In the genomic region with DNA sequence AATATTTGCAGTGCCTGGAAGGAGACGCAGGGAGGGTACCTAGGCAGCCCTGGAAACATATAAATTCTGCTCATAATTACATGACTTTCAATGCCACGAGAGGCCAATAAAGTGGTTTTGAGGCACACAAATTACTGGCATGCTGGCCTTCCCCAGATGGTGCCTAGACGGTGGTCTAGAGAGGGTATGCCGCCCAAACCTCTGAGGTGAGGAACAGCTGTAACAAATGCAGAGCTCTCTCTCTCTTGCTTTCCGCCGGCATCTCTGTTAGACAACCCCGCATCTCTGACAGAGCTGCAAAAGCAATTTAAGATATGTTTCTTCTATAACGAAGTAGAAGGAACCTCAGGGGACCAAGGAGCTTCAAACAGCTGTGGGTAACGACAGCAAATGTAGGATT, we compare ENCODE assay signal across 21 mouse cellular contexts. TPM values are rescaled to one million over a fixed set of nuclear protein-coding genes. Genes with fewer than 3 reads are reported as not detected.
DNase-seq lines count a peak whose midpoint lies in the region; ATAC-seq and TF ChIP-seq lines count a peak whose summit lies in the region.
"Had no signal": no experiment of that assay in that cellular context is flagged by ENCODE, and none has a peak within 500 bp of the region (broad histone marks: within the 10 kb centered on the region; RNA-seq: fewer than 3 reads in every experiment).

No protein-coding gene starts in this region.

- no peak for TF ChIP-seq EP300 in stomach, postnatal 0 days (optimal IDR thresholded peaks at IDR 0.05)

- peak overlapping the region; percentile 9; the same call in 1 of the 2 replicates for H3K27ac ChIP-seq in hindbrain, embryonic 12.5 days
- H3K27ac ChIP-seq in hindbrain, embryonic 10.5 days, result no peak overlapping the region
- H3K27ac ChIP-seq in stomach, embryonic 15.5 days, result 0 out of 2 replicates have a peak overlapping the region, but pooled peaks have one; percentile 8
- H3K27ac ChIP-seq in stomach, postnatal 0 days (replicated peaks), result no peak overlapping the region
- peak overlapping the region; percentile 40; the same call in 1 of the 2 replicates for H3K27ac ChIP-seq in midbrain, embryonic 16.5 days (ENCODE audit: low read length)
- H3K27ac ChIP-seq: liver, embryonic 13.5 days; macrophage had no signal

- peaks cover 9% of the 10 kb centered on the region; the same call in 1 of the 2 replicates for H3K36me3 ChIP-seq in hindbrain, embryonic 12.5 days
- peaks cover 56% of the 10 kb centered on the region for H3K36me3 ChIP-seq in hindbrain, embryonic 10.5 days
- H3K36me3 ChIP-seq in stomach, embryonic 15.5 days, result 0 out of 2 replicates have a peak, but pooled peaks cover 3% of the 10 kb centered on the region
- no peaks in the 10 kb centered on the region for H3K36me3 ChIP-seq in stomach, postnatal 0 days (ENCODE audit: control insufficient read depth, insufficient read depth, low read length)
- no peaks in the 10 kb centered on the region for H3K36me3 ChIP-seq in midbrain, embryonic 16.5 days (ENCODE audit: control insufficient read depth, insufficient read depth, low read length)
- H3K36me3 ChIP-seq: liver, embryonic 13.5 days had no signal

- WGBS in hindbrain, embryonic 12.5 days, result 70% methylated on average over 9 of the region's 9 CpGs
- 86% methylated on average over 9 of the region's 9 CpGs for WGBS in hindbrain, embryonic 10.5 days
- WGBS in stomach, embryonic 15.5 days, result 76% methylated on average over 9 of the region's 9 CpGs
- WGBS in stomach, postnatal 0 days, result 83% methylated on average over 9 of the region's 9 CpGs
- 57% methylated on average over 9 of the region's 9 CpGs for WGBS in midbrain, embryonic 16.5 days

- no peak overlapping the region for H3K4me3 ChIP-seq in hindbrain, embryonic 12.5 days
- H3K4me3 ChIP-seq in hindbrain, embryonic 10.5 days, result no peak overlapping the region
- H3K4me3 ChIP-seq in stomach, embryonic 15.5 days (replicated peaks), result no peak overlapping the region
- H3K4me3 ChIP-seq in stomach, postnatal 0 days (ENCODE audit: low read depth, low read length), result no peak overlapping the region
- H3K4me3 ChIP-seq in midbrain, embryonic 16.5 days (ENCODE audit: low read depth, low read length), result no peak overlapping the region
- H3K4me3 ChIP-seq: forebrain, embryonic 10.5 days; liver, embryonic 13.5 days; midbrain, embryonic 12.5 days had no signal

- no peak for TF ChIP-seq CTCF in stomach, postnatal 0 days (IDR thresholded peaks at IDR 0.05; ENCODE audit: low read depth)

- ATAC-seq in hindbrain, embryonic 12.5 days (ENCODE audit: low FRiP score), result no peak
- no peak for ATAC-seq in stomach, embryonic 15.5 days (ENCODE audit: insufficient read depth, low FRiP score, low read depth)
- ATAC-seq in stomach, postnatal 0 days (ENCODE audit: low FRiP score, low TSS enrichment), result no peak
- ATAC-seq in midbrain, embryonic 16.5 days, result peak; percentile 21; the same call in 1 of the 2 replicates
- ATAC-seq: forebrain, postnatal 0 days; inflammation-experienced regulatory T-cells, adult 6 months had no signal

- H3K27me3 ChIP-seq in hindbrain, embryonic 12.5 days, result no peaks in the 10 kb centered on the region
- no peaks in the 10 kb centered on the region for H3K27me3 ChIP-seq in hindbrain, embryonic 10.5 days (ENCODE audit: insufficient read depth, poor library complexity, severe bottlenecking)
- no peaks in the 10 kb centered on the region for H3K27me3 ChIP-seq in stomach, embryonic 15.5 days (replicated peaks)
- H3K27me3 ChIP-seq in stomach, postnatal 0 days (ENCODE audit: control insufficient read depth, insufficient read depth, low read length), result no peaks in the 10 kb centered on the region
- no peaks in the 10 kb centered on the region for H3K27me3 ChIP-seq in midbrain, embryonic 16.5 days (ENCODE audit: control insufficient read depth, insufficient read depth, low read depth, low read length)
- H3K27me3 ChIP-seq: liver, embryonic 13.5 days; midbrain, embryonic 12.5 days had no signal

- H3K4me1 ChIP-seq in hindbrain, embryonic 12.5 days, result peaks cover 23% of the 10 kb centered on the region
- peaks cover 26% of the 10 kb centered on the region for H3K4me1 ChIP-seq in hindbrain, embryonic 10.5 days (replicated peaks)
- peaks cover 24% of the 10 kb centered on the region for H3K4me1 ChIP-seq in stomach, embryonic 15.5 days
- peaks cover 13% of the 10 kb centered on the region; the same call in 1 of the 2 replicates for H3K4me1 ChIP-seq in stomach, postnatal 0 days (replicated peaks; ENCODE audit: control insufficient read depth, insufficient read depth)
- H3K4me1 ChIP-seq in midbrain, embryonic 16.5 days (ENCODE audit: control insufficient read depth, insufficient read depth, low read length), result peaks cover 7% of the 10 kb centered on the region
- H3K4me1 ChIP-seq: liver, embryonic 13.5 days had no signal

- no peak for DNase-seq in hindbrain, embryonic 10.5 days (ENCODE audit: low spot score)
- DNase-seq in stomach, postnatal 0 days (ENCODE audit: low spot score), result no peak
- DNase-seq in lung, postnatal 14 days, result no peak
- no peak for DNase-seq in ovary, postnatal 14 days (ENCODE audit: low spot score)
- DNase-seq: cerebellum, adult 18-20 months; cerebellum, postnatal 25 days; embryo, embryonic 11 days; forebrain, postnatal 0 days; kidney, adult 2 months; kidney, postnatal 14 days; left cerebral cortex, postnatal 4 days; liver, embryonic 13.5 days; spleen, adult 18-20 months had no signal

- no peak overlapping the region for H3K4me2 ChIP-seq in hindbrain, embryonic 12.5 days (replicated peaks)
- H3K4me2 ChIP-seq in stomach, embryonic 15.5 days, result no peak overlapping the region
- no peak overlapping the region for H3K4me2 ChIP-seq in stomach, postnatal 0 days (replicated peaks; ENCODE audit: low read depth)
- H3K4me2 ChIP-seq in midbrain, embryonic 16.5 days (ENCODE audit: low read length), result no peak overlapping the region
- H3K4me2 ChIP-seq: liver, embryonic 13.5 days; lung, embryonic 14.5 days; midbrain, embryonic 12.5 days had no signal

- H3K9ac ChIP-seq in hindbrain, embryonic 12.5 days, result no peak overlapping the region
- H3K9ac ChIP-seq in stomach, embryonic 15.5 days, result no peak overlapping the region
- H3K9ac ChIP-seq in stomach, postnatal 0 days (ENCODE audit: low read length), result no peak overlapping the region
- H3K9ac ChIP-seq in midbrain, embryonic 16.5 days (ENCODE audit: low read depth, low read length), result no peak overlapping the region
- H3K9ac ChIP-seq: forebrain, postnatal 0 days; liver, embryonic 13.5 days; lung, embryonic 14.5 days; midbrain, embryonic 12.5 days had no signal

- H3K9me3 ChIP-seq in hindbrain, embryonic 12.5 days (replicated peaks), result no peaks in the 10 kb centered on the region
- no peaks in the 10 kb centered on the region for H3K9me3 ChIP-seq in hindbrain, embryonic 10.5 days
- H3K9me3 ChIP-seq in stomach, embryonic 15.5 days, result no peaks in the 10 kb centered on the region
- H3K9me3 ChIP-seq in stomach, postnatal 0 days (ENCODE audit: control insufficient read depth, low read length), result no peaks in the 10 kb centered on the region
- no peaks in the 10 kb centered on the region for H3K9me3 ChIP-seq in midbrain, embryonic 16.5 days (replicated peaks; ENCODE audit: control insufficient read depth, low read length, poor library complexity, severe bottlenecking)
- H3K9me3 ChIP-seq: forebrain, embryonic 10.5 days; liver, embryonic 13.5 days; midbrain, embryonic 12.5 days had no signal

RNA-seq across cellular contexts. Expression of a gene that starts 56.3 kb away (rescaled TPM):
- polyA plus RNA-seq in hindbrain, embryonic 12.5 days (2016; fragmentation: Nextera tagmentation; extraction: Ambion mirVana), result 17.3 and 17.7 TPM in 2 replicates
- 11.7 and 13.0 TPM in 2 replicates for polyA plus RNA-seq in hindbrain, embryonic 10.5 days (2016; fragmentation: Nextera tagmentation; extraction: Ambion mirVana)
- 13.9 and 15.2 TPM in 2 replicates for polyA plus RNA-seq in stomach, embryonic 15.5 days (2015; fragmentation: Nextera tagmentation; extraction: Ambion mirVana)
- 4.1 and 4.5 TPM in 2 replicates for polyA plus RNA-seq in stomach, postnatal 0 days (2015; fragmentation: Nextera tagmentation; extraction: Ambion mirVana)
- 5.6 and 6.9 TPM in 2 replicates for polyA plus RNA-seq in midbrain, embryonic 16.5 days (2015; fragmentation: Nextera tagmentation; extraction: Ambion mirVana)
- polyA plus RNA-seq: inflammation-experienced regulatory T-cells, adult 6 months; macrophage had no signal

Comparison
In these comparisons a context has a peak if more than half of its experiments do, and no peak if none do; other contexts are left out.
1. H3K27ac ChIP-seq: peak in hindbrain, embryonic 12.5 days (single experiment), stomach, embryonic 15.5 days (single experiment) and midbrain, embryonic 16.5 days (single experiment); none in hindbrain, embryonic 10.5 days (single experiment) and stomach, postnatal 0 days (single experiment).